Mouse (Mus musculus) liver, adult 2 months (tissue): ENCODE data around the gene Tnfrsf21. TPM values are rescaled to one million over a fixed set of nuclear protein-coding genes. Genes with fewer than 3 reads are reported as not detected.
A peak's percentile ranks its signal among the peaks of the same experiment; 100 is the strongest.

Source experiments
- DNase-seq: peaks from one replicate; pipeline ENCODE4 v3.0.0-alpha.2; 2011; ENCODE audit warnings: low read depth, low spot score; ENCODE audit errors: extremely low read depth
- H3K27ac ChIP-seq: fragments of 200-500 bp; replicated peaks from 2 replicates; pipeline ENCODE4 v1.5.1; 2012; ENCODE audit warnings: low read depth, mild to moderate bottlenecking, control low read depth, inconsistent platforms, low read length; ENCODE audit not compliant: insufficient read depth
- H3K27me3 ChIP-seq: fragments of 200-500 bp; 2 replicates; pipeline ENCODE4 v1.6.1; 2012; ENCODE audit warnings: mild to moderate bottlenecking, moderate library complexity, low read length, inconsistent platforms; ENCODE audit not compliant: control insufficient read depth, insufficient read depth
- H3K36me3 ChIP-seq: fragments of 200-500 bp; 2 replicates; pipeline ENCODE4 v1.6.1; 2012; ENCODE audit warnings: low read length, inconsistent platforms; ENCODE audit not compliant: control insufficient read depth, insufficient read depth
- H3K4me1 ChIP-seq: fragments of 200-500 bp; 2 replicates; pipeline ENCODE4 v1.6.1; 2011; ENCODE audit warnings: low read length; ENCODE audit not compliant: control insufficient read depth, insufficient read depth
- H3K4me3 ChIP-seq: fragments of 200-500 bp; 2 replicates; pipeline ENCODE4 v1.5.1; 2011; ENCODE audit warnings: low read depth, mild to moderate bottlenecking, control low read depth, low read length, moderate library complexity; ENCODE audit not compliant: insufficient read depth
- H3K79me2 ChIP-seq: fragments of 200-500 bp; 2 replicates; pipeline ENCODE4 v1.6.1; 2012; ENCODE audit warnings: inconsistent platforms, mild to moderate bottlenecking, low read length, moderate library complexity; ENCODE audit not compliant: control insufficient read depth, insufficient read depth
- H3K9ac ChIP-seq: fragments of 200-500 bp; 2 replicates; pipeline ENCODE4 v1.6.1; 2012; ENCODE audit warnings: low read depth, mild to moderate bottlenecking, control low read depth, inconsistent platforms, low read length
- CTCF ChIP-seq: fragments of 200-500 bp; IDR thresholded peaks from 2 replicates; pipeline ENCODE4 v1.5.1; 2011; ENCODE audit warnings: low read depth, low read length, control low read depth
- POLR2A ChIP-seq: fragments of 200-500 bp; IDR thresholded peaks from 2 replicates; pipeline ENCODE4 v1.6.1; 2011; ENCODE audit warnings: low read length, control low read depth; ENCODE audit not compliant: insufficient read depth; ENCODE audit errors: extremely low read depth
- WGBS: fragments of 180-500 bp; shearing (Covaris S2); methylation state at CpG from one replicate; pipeline ENCODE4 v1.1.7; 2018; 5-methylcytosine and 5-hydroxymethylcytosine counted together
- polyA plus RNA-seq: library from polyadenylated mRNA; depleted of rRNA; stranded (reverse); fragments of >200 nt; gene quantifications from 2 replicates; pipeline ENCODE4 v1.2.3, GENCODE M21; 2012
- total RNA-seq: library from RNA; depleted of rRNA; stranded (reverse); fragments of >200 nt; gene quantifications from 2 replicates; pipeline ENCODE4 v1.2.3, GENCODE M21; 2014

Tnfrsf21 gene
- total and polyA plus RNA-seq, 2 experiments: 3.8 to 4.1 TPM

DNA sequence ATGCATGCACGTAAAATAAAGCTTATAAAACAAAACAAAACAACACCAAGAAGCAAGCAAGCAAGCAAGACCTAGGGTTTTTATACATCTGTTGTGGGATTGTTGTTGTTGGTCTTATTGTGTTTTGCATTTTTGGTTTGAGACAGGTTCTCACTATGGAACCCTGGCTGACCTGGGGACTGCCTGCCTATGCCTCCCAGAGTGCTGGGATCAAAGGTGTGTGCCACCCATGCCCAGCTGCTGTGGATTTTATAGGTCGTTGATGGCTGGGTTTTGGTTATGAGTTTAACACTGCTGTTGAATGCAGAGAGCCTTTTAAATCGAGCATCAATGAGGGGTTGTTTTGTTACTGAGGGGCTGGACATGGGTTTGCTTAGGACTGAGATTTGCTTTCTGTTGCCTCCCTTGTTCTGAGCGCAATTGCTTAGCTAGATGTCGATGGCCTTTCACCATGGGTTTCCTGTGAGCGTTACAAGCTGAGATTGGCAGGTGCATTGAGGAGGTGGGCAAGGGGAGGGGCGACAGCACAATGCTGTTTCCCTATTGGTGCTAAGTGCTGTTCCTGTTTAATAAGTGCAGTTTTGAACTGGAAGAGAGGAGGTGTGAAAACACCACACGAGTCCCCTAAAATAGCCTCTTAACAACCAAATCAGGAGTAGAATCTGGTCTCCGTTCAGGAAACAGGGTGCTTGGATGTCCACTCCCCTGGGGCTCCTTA is 94.0 kb downstream of the Tnfrsf21 start:
- Histone ChIP-seq H3K27me3 (no peaks in the 10 kb centered on the region), H3K4me1 (peaks cover 15% of the 10 kb centered on the region), H3K79me2 (no peaks in the 10 kb centered on the region), H3K36me3 (no peaks in the 10 kb centered on the region), H3K27ac (no peak overlapping the region), H3K9ac (no peak overlapping the region), H3K4me3 (no peak overlapping the region)
- 83% methylated on average over 9 of the region's 9 CpGs for WGBS
- no peak for TF ChIP-seq POLR2A
- no peak for TF ChIP-seq CTCF
- no peak for DNase-seq

GRCm38 (mm10) chr17:43113391-43113984 is 97.1 kb downstream of the Tnfrsf21 start:
- peak; percentile 77 for DNase-seq
- no peak overlapping the region for H3K27ac ChIP-seq
- TF ChIP-seq POLR2A (no peak), CTCF (no peak)

DNA sequence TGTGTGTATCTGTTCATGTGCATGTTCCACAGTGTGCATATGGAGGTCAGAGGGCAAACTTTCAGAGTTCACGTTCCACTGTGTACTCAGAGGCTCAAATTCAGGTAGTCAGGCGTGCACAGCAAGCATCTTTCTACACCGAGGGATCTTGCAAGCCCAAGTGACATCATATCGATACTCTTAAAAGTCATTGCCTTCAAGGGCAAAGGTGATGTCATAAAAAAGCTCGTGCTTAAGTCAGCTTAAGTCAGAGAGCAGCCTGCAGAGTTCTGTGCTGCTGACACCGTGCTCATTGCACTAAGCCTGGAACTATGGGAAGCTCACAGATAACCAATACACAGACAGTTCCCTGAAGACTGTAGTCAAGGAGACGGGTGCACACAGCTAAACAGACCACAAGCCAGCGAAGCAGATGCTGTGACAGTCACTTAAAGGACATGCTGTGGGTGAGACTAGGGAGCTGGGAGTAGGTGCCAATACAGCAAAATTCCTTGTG is 97.8 kb downstream of the Tnfrsf21 start:
- Histone ChIP-seq H3K27me3 (no peaks in the 10 kb centered on the region), H3K36me3 (no peaks in the 10 kb centered on the region), H3K27ac (no peak overlapping the region), H3K9ac (no peak overlapping the region), H3K4me1 (peaks cover 10% of the 10 kb centered on the region), H3K4me3 (no peak overlapping the region), H3K79me2 (no peaks in the 10 kb centered on the region)
- no peak for TF ChIP-seq POLR2A
- TF ChIP-seq CTCF: no peak
- DNase-seq: peak; percentile 46
- WGBS: 38% methylated on average over 8 of the region's 8 CpGs

More at GRCm38 (mm10) chr17:43113391-43113984, 97.1 kb downstream of the Tnfrsf21 start:
- Histone ChIP-seq H3K79me2 (no peaks in the 10 kb centered on the region), H3K4me1 (peaks cover 10% of the 10 kb centered on the region), H3K27me3 (no peaks in the 10 kb centered on the region), H3K9ac (no peak overlapping the region), H3K4me3 (no peak overlapping the region), H3K36me3 (no peaks in the 10 kb centered on the region)
- 43% methylated on average over 9 of the region's 9 CpGs for WGBS

GRCm38 (mm10) chr17:43114926-43115325 is 98.6 kb downstream of the Tnfrsf21 start:
- Histone ChIP-seq H3K36me3 (no peaks in the 10 kb centered on the region), H3K79me2 (no peaks in the 10 kb centered on the region), H3K27ac (no peak overlapping the region), H3K4me1 (peaks cover 10% of the 10 kb centered on the region), H3K9ac (no peak overlapping the region), H3K27me3 (no peaks in the 10 kb centered on the region), H3K4me3 (no peak overlapping the region)
- WGBS: 96% methylated on average over 6 of the region's 6 CpGs
- DNase-seq: no peak
- no peak for TF ChIP-seq POLR2A
- no peak for TF ChIP-seq CTCF

GRCm38 (mm10) chr17:43116748-43117147 is 100.4 kb downstream of the Tnfrsf21 start:
- no peaks in the 10 kb centered on the region for H3K79me2 ChIP-seq
- no peaks in the 10 kb centered on the region for H3K36me3 ChIP-seq
- 76% methylated on average over 10 of the region's 10 CpGs for WGBS
- peaks cover 10% of the 10 kb centered on the region for H3K4me1 ChIP-seq
- TF ChIP-seq CTCF (no peak), POLR2A (no peak)
- H3K27me3 ChIP-seq: no peaks in the 10 kb centered on the region
- H3K4me3 ChIP-seq: no peak overlapping the region
- H3K9ac ChIP-seq: no peak overlapping the region
- no peak overlapping the region for H3K27ac ChIP-seq
- peak; percentile 41 for DNase-seq

GRCm38 (mm10) chr17:43119446-43119845 is 103.1 kb downstream of the Tnfrsf21 start:
- Histone ChIP-seq H3K27ac (no peak overlapping the region), H3K79me2 (no peaks in the 10 kb centered on the region), H3K36me3 (no peaks in the 10 kb centered on the region), H3K9ac (no peak overlapping the region), H3K4me3 (no peak overlapping the region), H3K4me1 (peaks cover under 1% of the 10 kb centered on the region; the same call in 1 of the 2 replicates), H3K27me3 (no peaks in the 10 kb centered on the region)
- peak; percentile 58 for DNase-seq
- no peak for TF ChIP-seq POLR2A
- no peak for TF ChIP-seq CTCF
- WGBS: 61% methylated on average over 12 of the region's 12 CpGs
